Mouse (Mus musculus) kidney, embryonic 15.5 days (tissue): ENCODE data around the gene Pcif1. TPM values are rescaled to one million over a fixed set of nuclear protein-coding genes. Genes with fewer than 3 reads are reported as not detected.

Experiments
- ATAC-seq: fragments of 200-750 bp; cut with Nextera tagmentation; replicated peaks from 2 replicates; pipeline ENCODE4 v1.8.0; 2017; ENCODE audit warnings: moderate TSS enrichment; ENCODE audit not compliant: low FRiP score
- H3K27ac ChIP-seq: fragments of 300-500 bp; sonication (generic); 2 replicates; pipeline ENCODE4 v1.5.1; 2015; ENCODE audit warnings: mild to moderate bottlenecking, inconsistent platforms
- H3K27me3 ChIP-seq: fragments of 300-500 bp; sonication (generic); 2 replicates; pipeline ENCODE4 v1.6.1; 2015; ENCODE audit warnings: inconsistent platforms
- H3K36me3 ChIP-seq: fragments of 300-500 bp; sonication (generic); 2 replicates; pipeline ENCODE4 v1.6.1; 2015; ENCODE audit warnings: inconsistent platforms
- H3K4me1 ChIP-seq: fragments of 300-500 bp; sonication (generic); 2 replicates; pipeline ENCODE4 v1.6.1; 2015; ENCODE audit warnings: inconsistent platforms
- H3K4me2 ChIP-seq: fragments of 300-500 bp; sonication (generic); 2 replicates; pipeline ENCODE4 v1.6.1; 2015; ENCODE audit warnings: moderate library complexity, mild to moderate bottlenecking, inconsistent platforms
- H3K4me3 ChIP-seq: fragments of 300-500 bp; sonication (generic); replicated peaks from 2 replicates; pipeline ENCODE4 v1.5.1; 2015; ENCODE audit warnings: mild to moderate bottlenecking, inconsistent platforms
- H3K9ac ChIP-seq: fragments of 300-500 bp; sonication (generic); 2 replicates; pipeline ENCODE4 v1.6.1; 2015; ENCODE audit warnings: mild to moderate bottlenecking, inconsistent platforms
- H3K9me3 ChIP-seq: fragments of 300-500 bp; sonication (generic); replicated peaks from 2 replicates; pipeline ENCODE4 v1.6.1; 2016; ENCODE audit warnings: inconsistent platforms
- WGBS: fragments of 180-500 bp; shearing (Covaris S2); methylation state at CpG from one replicate; pipeline ENCODE4 v1.1.7; 2015; ENCODE audit warnings: mixed read lengths; 5-methylcytosine and 5-hydroxymethylcytosine counted together
- polyA plus RNA-seq: library from polyadenylated mRNA; unstranded; fragments of >200 nt; fragmentation: Nextera tagmentation; extraction: Ambion mirVana; gene quantifications from 2 replicates; pipeline ENCODE4 v1.2.1, GENCODE M21; 2015

Pcif1 gene
- polyA plus RNA-seq, 1 experiment from 2014 or later = 81.1 TPM

- no peak for ATAC-seq
- 92% methylated on average over 16 of the region's 16 CpGs for WGBS
- Histone ChIP-seq H3K4me1 (no peaks in the 10 kb centered on the region), H3K36me3 (peaks cover 99% of the 10 kb centered on the region), H3K27ac (no peak overlapping the region), H3K9ac (no peak overlapping the region), H3K27me3 (no peaks in the 10 kb centered on the region), H3K4me2 (no peak overlapping the region), H3K4me3 (no peak overlapping the region), H3K9me3 (no peaks in the 10 kb centered on the region)
These were observed 20.8 kb downstream of the Pcif1 start for GRCm38 (mm10) chr2:164899723-164900459.

DNA sequence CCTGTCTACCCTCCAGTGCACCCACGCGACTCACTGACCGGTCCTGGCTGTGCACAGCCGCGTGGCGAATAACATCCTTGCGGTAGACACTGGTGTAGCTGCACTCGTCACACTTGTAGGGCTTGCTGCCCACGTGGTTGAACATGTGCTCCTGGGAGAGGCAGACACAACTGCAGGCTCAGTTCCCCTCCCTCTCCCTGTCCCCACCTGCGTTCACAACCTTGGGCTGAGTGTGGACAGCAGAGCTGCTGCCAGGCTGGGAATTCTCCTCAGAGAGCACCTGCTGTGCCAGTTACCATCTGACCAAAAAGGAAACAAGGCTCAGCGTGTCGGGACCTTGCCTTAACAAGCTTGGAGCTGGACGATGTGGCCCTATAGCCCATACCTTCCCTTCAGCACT lies 22.3 kb downstream of the Pcif1 start:
- ATAC-seq = no peak
- Histone ChIP-seq H3K36me3 (peaks cover 99% of the 10 kb centered on the region), H3K4me1 (no peaks in the 10 kb centered on the region), H3K4me2 (no peak overlapping the region), H3K27me3 (no peaks in the 10 kb centered on the region), H3K27ac (no peak overlapping the region), H3K9me3 (peaks cover 5% of the 10 kb centered on the region; the same call in 1 of the 2 replicates), H3K4me3 (no peak overlapping the region), H3K9ac (no peak overlapping the region)
- 87% methylated on average over 13 of the region's 13 CpGs for WGBS

DNA sequence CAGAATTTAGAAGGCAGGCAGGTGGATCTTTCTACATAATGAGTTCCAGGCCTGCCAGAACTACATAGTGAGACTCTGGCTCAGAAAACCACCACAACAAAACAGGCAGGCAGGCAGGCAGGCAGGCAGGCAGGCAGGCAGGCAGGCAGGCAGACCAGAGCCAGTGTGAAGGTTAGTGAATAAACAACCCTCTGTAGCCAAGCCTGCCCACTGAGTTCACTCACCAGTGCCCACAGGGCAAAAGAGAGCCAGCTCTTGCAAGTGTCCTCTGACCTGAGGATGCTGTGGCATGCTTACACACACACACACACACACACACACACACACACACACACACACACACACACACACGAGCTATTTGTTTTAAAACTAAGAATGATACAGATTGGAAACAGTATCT lies 24.4 kb downstream of the Pcif1 start:
- no peak overlapping the region for H3K9ac ChIP-seq
- peaks cover 8% of the 10 kb centered on the region; the same call in 1 of the 2 replicates for H3K9me3 ChIP-seq
- no peak overlapping the region for H3K4me2 ChIP-seq
- H3K27ac ChIP-seq = no peak overlapping the region
- H3K4me3 ChIP-seq = no peak overlapping the region
- peaks cover 99% of the 10 kb centered on the region for H3K36me3 ChIP-seq
- no peaks in the 10 kb centered on the region for H3K4me1 ChIP-seq
- H3K27me3 ChIP-seq = no peaks in the 10 kb centered on the region
- whole genome bisulfite sequencing = 58% methylated on average over 1 of the region's 1 CpGs
- ATAC-seq = no peak

GRCm38 (mm10) chr2:164906071-164906470 lies 27.0 kb downstream of the Pcif1 start:
- ATAC-seq = no peak
- Histone ChIP-seq H3K4me3 (no peak overlapping the region), H3K4me2 (no peak overlapping the region), H3K4me1 (peaks cover 16% of the 10 kb centered on the region), H3K9me3 (peaks cover 8% of the 10 kb centered on the region; the same call in 1 of the 2 replicates), H3K36me3 (peaks cover 83% of the 10 kb centered on the region), H3K27me3 (no peaks in the 10 kb centered on the region), H3K9ac (no peak overlapping the region), H3K27ac (no peak overlapping the region)
- WGBS = 98% methylated on average over 4 of the region's 4 CpGs

GRCm38 (mm10) chr2:164907511-164907910 lies 28.4 kb downstream of the Pcif1 start:
- WGBS = 97% methylated on average over 12 of the region's 12 CpGs
- peaks cover 68% of the 10 kb centered on the region for H3K36me3 ChIP-seq
- H3K9ac ChIP-seq = no peak overlapping the region
- H3K4me3 ChIP-seq = no peak overlapping the region
- peaks cover 8% of the 10 kb centered on the region; the same call in 1 of the 2 replicates for H3K9me3 ChIP-seq
- H3K4me1 ChIP-seq = peaks cover 20% of the 10 kb centered on the region
- H3K27me3 ChIP-seq = no peaks in the 10 kb centered on the region
- ATAC-seq = no peak
- no peak overlapping the region for H3K4me2 ChIP-seq
- H3K27ac ChIP-seq = no peak overlapping the region

- H3K27ac ChIP-seq = no peak overlapping the region
- no peaks in the 10 kb centered on the region for H3K27me3 ChIP-seq
- peaks cover 8% of the 10 kb centered on the region; the same call in 1 of the 2 replicates for H3K9me3 ChIP-seq
- ATAC-seq = no peak
- H3K36me3 ChIP-seq = peaks cover 63% of the 10 kb centered on the region
- no peak overlapping the region for H3K4me3 ChIP-seq
- H3K4me1 ChIP-seq = peaks cover 22% of the 10 kb centered on the region
- no peak overlapping the region for H3K4me2 ChIP-seq
- WGBS = 94% methylated on average over 5 of the region's 5 CpGs
- H3K9ac ChIP-seq = no peak overlapping the region
These were observed 28.9 kb downstream of the Pcif1 start for GRCm38 (mm10) chr2:164908011-164908410.

- WGBS = 95% methylated on average over 3 of the region's 3 CpGs
- Histone ChIP-seq H3K27me3 (no peaks in the 10 kb centered on the region), H3K4me1 (peaks cover 29% of the 10 kb centered on the region), H3K9ac (no peak overlapping the region), H3K4me2 (peak overlapping the region; percentile 86; the same call in 1 of the 2 replicates), H3K9me3 (peaks cover 8% of the 10 kb centered on the region; the same call in 1 of the 2 replicates), H3K36me3 (peaks cover 53% of the 10 kb centered on the region), H3K4me3 (peak overlapping the region; percentile 88; the same call in 1 of the 2 replicates), H3K27ac (no peak overlapping the region)
- ATAC-seq = no peak
These were observed 30.0 kb downstream of the Pcif1 start for GRCm38 (mm10) chr2:164909100-164909499.

DNA sequence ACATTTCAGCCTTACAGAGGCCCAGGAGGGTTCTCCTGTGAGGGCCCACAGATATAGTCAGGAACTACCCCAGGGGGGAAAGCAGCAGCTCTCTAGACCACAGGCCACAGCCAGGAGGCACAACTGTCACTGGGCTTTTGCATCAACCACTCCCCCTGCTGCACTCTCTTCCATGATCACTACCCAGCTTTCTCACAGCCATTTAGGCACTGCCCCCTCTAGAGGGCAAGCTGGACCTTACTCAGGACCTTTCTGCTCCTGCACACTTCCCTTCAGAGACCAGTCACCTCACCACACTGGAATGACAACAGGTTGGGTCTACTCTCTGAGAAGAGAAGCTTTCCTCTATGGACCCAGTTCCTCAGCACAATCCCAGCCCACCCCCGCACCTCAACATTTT lies 30.4 kb downstream of the Pcif1 start:
- Histone ChIP-seq H3K27ac (no peak overlapping the region), H3K9me3 (peaks cover 8% of the 10 kb centered on the region; the same call in 1 of the 2 replicates), H3K9ac (no peak overlapping the region), H3K4me3 (peak overlapping the region; percentile 88), H3K4me2 (peak overlapping the region; percentile 86), H3K27me3 (no peaks in the 10 kb centered on the region), H3K36me3 (peaks cover 49% of the 10 kb centered on the region), H3K4me1 (peaks cover 29% of the 10 kb centered on the region)
- ATAC-seq = no peak; the same call in 1 of the 2 replicates
- 92% methylated on average over 1 of the region's 1 CpGs for WGBS

GRCm38 (mm10) chr2:164910360-164911061 lies 31.4 kb downstream of the Pcif1 start:
- Histone ChIP-seq H3K9me3 (peaks cover 8% of the 10 kb centered on the region; the same call in 1 of the 2 replicates), H3K4me2 (peak overlapping the region; percentile 86), H3K4me1 (peaks cover 29% of the 10 kb centered on the region), H3K36me3 (peaks cover 39% of the 10 kb centered on the region), H3K4me3 (peak overlapping the region; percentile 88), H3K27ac (peak overlapping the region; percentile 99), H3K9ac (peak overlapping the region; percentile 87), H3K27me3 (no peaks in the 10 kb centered on the region)
- 5% methylated on average over 37 of the region's 37 CpGs for WGBS
- peak; percentile 34 for ATAC-seq

DNA sequence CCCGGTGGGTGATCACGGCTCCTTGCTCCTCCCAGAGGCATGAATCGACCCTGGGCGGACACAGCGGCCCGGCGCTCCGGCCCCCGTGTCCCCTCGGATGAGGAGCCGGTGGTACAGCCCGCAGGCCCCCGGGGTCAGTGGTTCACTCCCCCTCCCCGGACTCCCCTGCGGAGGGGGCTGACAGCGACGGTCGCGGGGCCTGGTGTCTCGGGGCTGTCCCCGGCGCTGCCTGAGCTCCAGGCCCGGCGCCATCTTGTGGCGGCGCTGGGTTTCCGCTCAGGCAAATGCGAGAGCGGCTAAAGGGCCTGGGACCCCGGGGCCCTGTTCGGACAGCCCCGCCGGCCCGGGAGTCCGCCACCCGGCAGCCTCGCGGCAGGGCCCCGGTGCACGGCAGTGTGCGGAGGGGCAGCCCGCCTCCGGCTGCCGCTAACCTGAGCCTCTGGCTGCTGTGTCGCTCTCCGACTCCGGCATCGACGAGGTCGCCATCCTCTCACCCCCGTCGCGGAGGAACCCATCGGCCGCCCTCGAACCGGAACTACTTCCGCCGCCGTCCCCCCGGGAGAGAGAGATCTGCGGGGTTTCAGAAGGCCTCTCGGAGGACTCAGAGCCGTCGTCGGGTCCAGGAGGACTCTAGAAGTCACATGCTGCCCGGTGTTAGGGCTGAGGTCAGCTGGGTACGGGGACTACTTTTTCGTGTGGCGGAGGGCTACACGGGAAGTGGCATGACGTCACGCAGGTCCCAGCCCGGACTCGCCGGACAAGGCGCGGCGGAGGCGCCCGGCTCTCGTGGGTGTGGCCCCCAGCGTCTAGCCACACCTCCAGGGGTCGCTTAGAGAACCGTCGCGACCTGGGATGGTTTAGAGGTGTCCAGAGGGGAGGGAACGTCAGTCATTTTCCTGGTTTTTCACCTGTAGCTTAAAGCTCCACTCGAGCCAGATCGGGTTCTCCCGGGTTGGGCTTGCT lies 32.3 kb downstream of the Pcif1 start, which contains the start of gene Zfp335:
Gene Zfp335 (minus strand): TSS at position 672 of the 963 bp plus-strand sequence.
- peak within 1 kb of the TSS; percentile 88 for H3K4me3 ChIP-seq
- peak; percentile 89 for ATAC-seq
- peaks cover 3% of the 10 kb centered on the region; the same call in 1 of the 2 replicates for H3K9me3 ChIP-seq
- H3K27me3 ChIP-seq = no peaks in the 10 kb centered on the region
- H3K9ac ChIP-seq = peak within 1 kb of the TSS; percentile 87
- peaks cover 31% of the 10 kb centered on the region for H3K36me3 ChIP-seq
- peaks cover 30% of the 10 kb centered on the region for H3K4me1 ChIP-seq
- H3K4me2 ChIP-seq = peak within 1 kb of the TSS; percentile 86
- peak within 1 kb of the TSS; percentile 99 for H3K27ac ChIP-seq
- WGBS = under 1% methylated on average over 91 of the region's 91 CpGs

DNA sequence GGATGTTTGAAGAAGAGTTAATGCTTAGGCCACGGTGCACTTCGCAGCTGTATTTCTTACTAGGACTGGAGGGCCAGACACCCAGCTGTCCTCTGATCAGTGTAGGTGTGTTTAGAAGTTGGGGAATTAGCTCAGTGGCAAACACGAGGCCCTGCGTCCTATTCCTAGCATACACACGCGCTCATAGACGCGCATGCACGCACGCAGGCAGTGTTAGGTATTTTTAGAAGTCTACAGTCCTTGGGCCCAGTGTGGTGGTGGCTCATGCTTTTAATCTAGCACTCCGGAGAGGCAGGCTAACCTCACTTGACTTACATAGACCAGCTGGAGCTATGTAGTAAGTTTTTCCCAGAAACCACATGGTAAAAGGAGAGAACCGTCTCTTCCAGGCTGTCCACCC lies 33.0 kb downstream of the Pcif1 start:
- peaks cover 32% of the 10 kb centered on the region for H3K4me1 ChIP-seq
- peak; percentile 27; the same call in 1 of the 2 replicates for ATAC-seq
- WGBS = 11% methylated on average over 12 of the region's 12 CpGs
- H3K36me3 ChIP-seq = peaks cover 23% of the 10 kb centered on the region
- peak overlapping the region; percentile 87 for H3K9ac ChIP-seq
- H3K27me3 ChIP-seq = no peaks in the 10 kb centered on the region
- no peaks in the 10 kb centered on the region for H3K9me3 ChIP-seq
- H3K4me2 ChIP-seq = peak overlapping the region; percentile 86
- peak overlapping the region; percentile 88 for H3K4me3 ChIP-seq
- H3K27ac ChIP-seq = peak overlapping the region; percentile 99
